Mouse (Mus musculus) urinary bladder, postnatal 36 days (tissue): ENCODE measurements around the gene Rrp36.

Experiments
- DNase-seq, 2 experiments: peaks; one replicate each; pipeline ENCODE4 v3.0.0; 2022; ENCODE audit warnings: low spot score in 2 of 2, mixed read lengths in 1 of 2

The Rrp36 gene

DNA sequence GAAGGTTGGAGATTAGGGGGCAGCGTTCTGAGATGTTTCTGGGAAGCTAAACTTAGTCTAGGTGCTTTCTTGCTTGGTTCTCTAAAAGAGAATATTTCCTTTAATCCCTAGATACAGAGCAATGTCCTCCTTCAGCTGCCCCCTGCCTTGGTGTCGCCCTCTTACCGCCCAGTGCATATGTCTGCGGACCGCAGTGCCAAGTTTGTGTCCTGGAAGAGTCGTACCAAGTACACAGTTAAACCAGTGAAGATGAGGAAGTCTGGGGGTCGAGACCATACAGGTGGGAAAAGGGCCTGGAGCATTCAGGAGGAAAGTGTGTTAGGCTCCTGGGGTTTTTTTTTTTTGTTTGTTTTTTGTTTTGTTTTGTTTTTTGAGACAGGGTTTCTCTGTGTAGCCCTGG, 26.9 kb downstream of the Rrp36 start:
- DNase-seq, result no peak

GRCm38 (mm10) chr17:46646322-46646662, 27.9 kb downstream of the Rrp36 start:
- no peak for DNase-seq

DNA sequence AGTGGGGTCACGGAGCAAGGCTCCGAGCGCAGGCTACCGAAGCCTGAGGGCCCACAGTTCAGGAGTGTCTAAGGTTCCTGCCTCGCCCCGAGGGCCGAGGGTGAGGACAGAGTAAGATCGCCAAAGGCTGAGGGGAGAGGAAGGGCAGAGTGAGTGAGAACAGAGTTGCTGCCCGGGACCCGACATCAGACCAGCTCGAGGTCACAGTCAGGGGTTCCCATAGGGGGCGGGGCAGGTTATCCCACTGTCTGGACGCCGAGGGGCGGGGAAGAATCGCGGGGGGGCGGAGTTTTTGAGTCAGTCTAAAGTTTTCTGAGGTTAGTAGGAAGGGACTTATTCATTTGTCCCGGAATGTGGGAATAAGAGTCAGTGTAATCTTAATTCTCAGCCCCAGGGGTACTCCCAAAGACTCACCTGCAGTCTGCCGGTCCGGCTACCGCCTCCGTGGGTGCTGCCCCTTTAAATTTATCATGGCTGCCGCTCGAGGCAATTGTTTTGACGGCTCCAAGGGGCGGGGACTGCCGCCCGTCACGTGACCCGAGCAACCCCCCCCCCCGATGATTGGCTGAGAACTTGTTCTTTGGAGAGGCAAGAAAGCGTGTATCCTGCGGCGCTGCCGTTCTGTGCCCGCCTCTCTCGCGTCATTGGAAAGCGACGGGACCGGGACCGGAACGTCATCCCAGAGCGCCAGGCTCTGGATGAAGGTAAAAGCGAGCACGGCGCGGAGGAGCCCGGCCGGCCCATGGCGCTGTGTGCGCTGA, 28.4 kb downstream of the Rrp36 start, which contains the start of the genes Klc4 and Mrpl2:
TSS of gene Klc4 (minus strand) at position 462 of the 761 bp plus-strand sequence.
TSS of gene Mrpl2 (plus strand) at position 669 of the 761 bp plus-strand sequence.
- peak; percentile 99 for DNase-seq

- peak; percentile 60 to 79 for DNase-seq
These were observed 29.2 kb downstream of the Rrp36 start for GRCm38 (mm10) chr17:46644916-46645475.

GRCm38 (mm10) chr17:46644152-46644805, 29.9 kb downstream of the Rrp36 start:
- DNase-seq, result no peak

GRCm38 (mm10) chr17:46642060-46642459, 32.1 kb downstream of the Rrp36 start:
- no peak for DNase-seq

- no peak for DNase-seq
These were observed 34.2 kb downstream of the Rrp36 start for GRCm38 (mm10) chr17:46639929-46640328.

GRCm38 (mm10) chr17:46636831-46637523, 37.2 kb downstream of the Rrp36 start:
- peak in 1 of 2 experiments; percentile 55 for DNase-seq

DNA sequence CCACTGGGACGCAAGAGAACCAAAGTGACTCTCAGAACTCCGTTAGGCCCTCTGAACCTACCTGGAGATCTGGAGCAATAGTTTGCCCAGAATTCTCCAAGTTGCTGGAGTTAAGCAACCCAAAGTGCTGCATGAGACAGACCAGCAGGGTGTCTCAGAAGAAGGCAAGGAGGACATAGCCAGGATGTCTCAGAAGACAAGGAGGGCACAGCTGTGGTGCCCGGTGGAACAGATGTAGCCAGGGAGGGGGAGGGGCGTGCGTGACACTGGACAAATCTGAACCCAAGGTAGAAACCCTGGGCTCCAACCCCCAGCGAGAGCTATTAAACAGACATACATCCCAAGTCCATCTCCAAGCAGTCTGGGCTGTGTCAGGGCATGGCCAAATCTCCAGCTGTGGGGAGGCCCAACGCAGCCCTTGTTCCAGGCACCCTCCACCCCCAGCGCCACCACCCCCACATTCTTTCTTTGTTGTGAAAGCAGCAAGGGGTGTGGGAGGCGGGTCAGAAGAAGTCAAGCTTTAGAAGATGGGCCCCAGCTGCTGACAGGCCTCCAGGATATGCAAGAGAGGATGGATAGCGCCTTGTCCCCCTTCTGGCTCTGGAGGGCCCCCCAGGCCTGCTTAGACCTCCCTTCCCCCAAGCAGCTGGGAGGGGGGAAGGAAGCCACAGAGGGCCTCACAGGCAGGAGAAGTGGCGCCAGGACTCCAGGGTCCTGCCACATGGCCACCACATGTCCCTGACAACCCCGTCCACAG, 44.3 kb downstream of the Rrp36 start:
- DNase-seq, result peak in 1 of 2 experiments; percentile 62

DNA sequence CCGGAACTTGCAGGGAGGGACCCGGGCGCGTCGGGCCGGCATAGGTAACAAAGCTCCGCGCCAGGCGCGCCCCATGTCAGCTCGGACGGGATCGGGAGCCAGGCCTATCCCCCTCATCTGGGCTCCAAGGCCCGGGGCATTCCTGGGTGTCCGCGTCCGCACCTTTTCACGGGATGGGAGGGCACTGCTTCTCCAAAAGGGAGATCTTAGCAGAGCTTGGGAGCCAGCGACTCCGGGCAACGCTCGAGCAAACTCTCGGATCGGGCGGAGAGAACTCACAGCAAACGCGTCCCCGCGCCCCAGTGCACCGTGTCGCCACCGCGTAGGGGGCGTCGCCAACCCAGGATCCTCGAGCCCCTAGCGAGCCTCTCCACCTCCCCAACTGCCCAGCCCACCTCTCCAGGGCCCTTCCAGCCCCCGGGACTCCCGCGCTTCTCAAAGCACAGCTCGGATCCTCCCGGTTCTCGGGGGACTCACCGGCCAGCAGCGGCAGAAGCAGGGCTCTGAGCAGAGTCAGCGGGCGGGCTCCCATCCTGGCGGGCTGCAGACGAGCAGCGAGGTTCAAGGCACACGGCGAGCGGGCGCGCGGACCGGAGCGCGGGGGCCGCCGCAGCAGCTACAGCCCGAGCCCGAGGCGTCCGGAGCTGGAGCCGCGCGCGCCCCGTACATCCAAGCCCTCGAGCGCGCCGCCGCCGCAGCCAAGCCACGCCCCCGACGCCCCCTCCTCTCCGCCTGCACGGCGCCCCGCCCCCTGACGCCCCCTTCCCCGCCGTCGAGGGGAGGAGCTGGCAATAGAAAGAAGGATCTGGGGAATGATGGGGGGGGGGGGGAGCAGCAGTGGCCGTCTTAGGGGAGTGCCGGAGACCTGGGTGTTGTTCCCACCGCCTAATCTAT, 45.1 kb downstream of the Rrp36 start, which contains the start of gene Ptk7:
TSS of gene Ptk7 (minus strand) at position 714 of the 894 bp plus-strand sequence.
- peak in 1 of 2 experiments; percentile 55 for DNase-seq

DNA sequence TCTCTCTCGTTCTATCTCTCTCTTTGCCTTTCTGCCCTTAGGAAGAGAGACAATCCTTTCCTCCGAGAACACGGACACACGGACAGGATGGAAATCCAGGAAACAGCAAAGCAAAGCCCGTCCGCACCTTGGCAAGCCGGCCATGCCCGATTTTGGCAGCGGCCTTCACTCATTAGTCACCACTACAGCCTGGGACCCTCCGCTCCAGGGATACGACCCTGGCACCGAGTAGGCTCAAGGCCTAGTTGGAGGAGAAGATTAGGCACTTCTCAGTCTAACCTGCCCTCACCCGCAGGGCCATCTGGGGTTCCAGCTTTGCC, 45.7 kb downstream of the Rrp36 start:
- no peak for DNase-seq

DNA sequence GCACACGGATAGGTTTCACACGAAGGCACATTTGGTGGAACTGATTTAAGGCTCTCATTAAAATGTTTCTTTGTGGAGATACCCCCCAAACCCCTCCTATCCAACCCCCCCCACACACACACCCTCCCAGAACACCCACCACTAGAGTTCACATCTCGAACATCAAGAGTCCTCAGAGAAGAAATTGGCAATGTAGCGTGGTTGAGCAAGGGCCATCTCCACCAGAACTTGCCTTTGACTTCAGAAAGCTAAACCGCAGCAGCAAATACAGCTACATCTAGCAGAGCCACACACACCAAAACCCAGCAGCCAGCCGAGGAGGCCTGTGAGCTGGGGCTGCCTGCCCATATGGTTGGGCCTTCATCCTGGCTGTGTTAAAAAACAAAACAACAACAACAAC, 46.7 kb downstream of the Rrp36 start:
- no peak for DNase-seq

DNA sequence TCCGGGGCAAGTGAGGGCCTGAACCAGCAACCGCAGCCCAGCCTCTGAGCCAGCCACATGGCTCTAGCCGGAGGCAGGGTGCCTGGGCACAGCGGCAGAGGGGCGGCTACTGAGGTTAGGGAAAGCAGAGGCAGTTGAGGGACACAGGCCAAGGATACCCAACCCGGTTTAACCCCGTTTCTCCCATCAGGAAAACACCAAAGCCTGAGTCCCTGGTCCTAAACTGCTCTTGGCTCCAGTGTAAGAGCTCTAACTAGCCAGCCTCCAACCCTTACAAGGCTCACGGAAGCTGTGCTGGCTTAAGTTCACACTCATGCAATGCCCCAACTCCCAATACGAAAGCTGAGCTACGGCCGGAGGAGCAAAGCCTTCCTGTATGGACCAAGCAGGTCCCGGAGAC, 49.6 kb downstream of the Rrp36 start:
- no peak for DNase-seq

DNA sequence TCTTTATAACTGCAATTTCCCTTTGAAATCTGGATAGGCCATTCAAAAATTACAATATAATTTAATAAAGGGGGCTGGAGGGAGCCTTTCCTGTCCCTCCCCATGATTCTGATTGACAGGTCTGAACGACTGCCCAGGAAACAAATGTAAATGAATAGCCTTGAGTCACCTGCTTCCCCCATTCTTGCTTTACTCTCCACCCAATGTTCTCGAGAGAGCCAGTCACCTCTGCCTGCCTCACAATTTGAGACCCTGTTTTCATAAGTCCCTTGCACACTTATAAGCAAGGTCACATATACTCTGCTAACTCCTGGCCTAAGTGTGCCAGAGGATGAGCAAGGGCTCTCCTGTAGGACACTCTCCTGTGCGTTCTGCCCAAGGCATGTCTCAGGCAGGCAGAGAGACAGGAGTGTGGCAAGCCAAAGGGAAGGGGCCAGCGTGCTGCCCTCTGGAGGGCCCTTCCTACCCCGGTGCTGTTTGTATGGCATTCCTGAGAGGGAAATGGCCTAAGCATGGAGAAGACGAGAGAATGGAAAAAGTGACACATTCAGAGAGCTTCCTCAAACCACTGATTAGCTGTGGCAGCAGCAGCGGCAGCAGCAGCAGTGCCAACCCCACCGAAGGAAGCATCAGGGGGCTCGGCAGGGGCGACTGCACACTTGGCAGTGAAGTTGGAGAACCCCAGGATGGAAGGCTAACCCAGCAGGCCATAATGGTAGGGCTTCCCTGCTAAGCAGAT, 50.2 kb downstream of the Rrp36 start:
- no peak for DNase-seq

DNA sequence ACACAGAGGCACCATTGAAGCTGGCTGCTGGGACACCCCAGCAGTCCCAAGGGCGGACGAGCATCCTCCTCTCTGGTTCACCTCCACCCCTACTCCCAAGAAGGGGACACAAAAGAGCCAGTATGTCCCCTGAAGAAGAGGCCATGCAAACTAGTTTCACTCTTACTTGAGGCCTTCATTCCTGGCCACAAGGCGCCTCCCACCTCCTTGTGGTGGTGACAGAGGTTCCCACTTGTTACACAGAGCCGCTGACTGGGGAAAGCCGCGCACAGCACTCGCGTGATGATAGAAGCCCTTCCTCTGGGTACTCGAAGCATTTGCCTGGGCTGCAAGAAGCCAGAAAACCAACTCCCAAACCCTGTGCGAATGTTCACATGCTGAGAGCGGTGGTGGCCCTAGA, 51.9 kb downstream of the Rrp36 start:
- no peak for DNase-seq

GRCm38 (mm10) chr17:46621324-46621723, 52.8 kb downstream of the Rrp36 start:
- no peak for DNase-seq

GRCm38 (mm10) chr17:46619683-46620357, 54.3 kb downstream of the Rrp36 start:
- no peak for DNase-seq

DNA sequence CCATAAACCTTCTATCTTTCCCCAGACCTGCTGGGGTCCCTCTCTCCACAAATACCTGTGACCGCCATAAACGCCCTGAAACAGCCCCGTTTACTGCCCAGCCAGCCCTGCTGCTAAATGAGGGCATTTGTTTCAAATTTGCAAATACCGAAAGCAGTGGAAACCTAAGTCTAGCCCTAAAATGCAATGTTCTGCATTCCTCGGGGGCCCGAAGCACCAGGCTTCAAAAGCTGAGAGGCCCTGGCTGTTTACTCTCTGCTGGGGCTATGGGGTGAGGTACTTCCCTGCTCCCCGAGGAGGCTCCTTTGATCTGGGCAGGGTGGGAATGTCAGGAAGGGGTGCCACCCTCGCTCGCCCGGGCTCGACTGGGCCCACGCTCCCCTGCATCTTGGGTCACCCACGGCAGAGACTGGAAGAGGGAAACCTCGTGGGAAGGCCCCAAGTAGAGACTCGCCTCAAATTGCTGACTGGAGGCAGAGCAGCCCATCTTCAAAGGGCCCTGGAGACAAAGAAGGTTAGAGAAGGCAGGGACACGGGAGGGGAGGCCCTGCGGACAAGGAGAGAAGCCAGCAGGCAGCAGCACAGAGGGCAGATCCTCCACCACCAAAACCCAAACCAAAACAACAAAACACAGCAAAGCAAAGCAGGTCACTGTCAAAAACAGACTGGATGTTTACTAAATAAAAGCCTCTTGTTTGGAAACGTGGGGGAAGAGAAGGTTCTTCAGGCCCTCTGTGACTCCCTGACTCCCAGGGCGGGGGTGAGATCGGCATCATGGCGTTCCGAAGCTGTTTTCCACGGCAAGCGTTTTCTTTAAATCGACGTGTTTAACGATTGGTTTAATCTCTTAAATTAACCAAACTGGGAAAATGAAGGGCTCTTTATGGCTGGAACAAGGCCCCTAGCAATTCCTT, 55.1 kb downstream of the Rrp36 start:
- DNase-seq, result no peak
